Mouse (Mus musculus) liver, adult 2 months (tissue): ENCODE results near the gene Zfp423.

Experiments
- CTCF ChIP-seq: fragments of 200-500 bp; IDR thresholded peaks from 2 replicates; pipeline ENCODE4 v1.5.1; 2011; ENCODE audit warnings: low read depth, low read length, control low read depth
- POLR2A ChIP-seq: fragments of 200-500 bp; IDR thresholded peaks from 2 replicates; pipeline ENCODE4 v1.6.1; 2011; ENCODE audit warnings: low read length, control low read depth; ENCODE audit not compliant: insufficient read depth; ENCODE audit errors: extremely low read depth

GRCm38 (mm10) chr8:87864236-87864635, 95.2 kb downstream of the Zfp423 start:
- TF ChIP-seq CTCF (no peak), POLR2A (no peak)
